Mouse (Mus musculus) thymus, adult 2 months (tissue): Measurements from ENCODE around the gene Ddx25.

Source experiments
- CTCF ChIP-seq: fragments of 200-500 bp; IDR thresholded peaks from 2 replicates; pipeline ENCODE4 v1.5.1; 2012; ENCODE audit warnings: mild to moderate bottlenecking, control low read depth, low read length, moderate library complexity, borderline replicate concordance; ENCODE audit not compliant: control insufficient read depth, poor library complexity, insufficient read depth; ENCODE audit errors: extremely low read depth
- POLR2A ChIP-seq: fragments of 200-500 bp; IDR thresholded peaks from 2 replicates; pipeline ENCODE4 v1.6.1; 2012; ENCODE audit warnings: mild to moderate bottlenecking, low read length, control low read depth, moderate library complexity; ENCODE audit not compliant: control insufficient read depth, poor library complexity, insufficient read depth; ENCODE audit errors: extremely low read depth

- TF ChIP-seq CTCF (no peak), POLR2A (no peak)
These were observed 12.6 kb downstream of the Ddx25 start for GRCm38 (mm10) chr9:35545704-35546103.
